9 mouse cellular contexts compared by ENCODE assay signal in the genomic region with DNA sequence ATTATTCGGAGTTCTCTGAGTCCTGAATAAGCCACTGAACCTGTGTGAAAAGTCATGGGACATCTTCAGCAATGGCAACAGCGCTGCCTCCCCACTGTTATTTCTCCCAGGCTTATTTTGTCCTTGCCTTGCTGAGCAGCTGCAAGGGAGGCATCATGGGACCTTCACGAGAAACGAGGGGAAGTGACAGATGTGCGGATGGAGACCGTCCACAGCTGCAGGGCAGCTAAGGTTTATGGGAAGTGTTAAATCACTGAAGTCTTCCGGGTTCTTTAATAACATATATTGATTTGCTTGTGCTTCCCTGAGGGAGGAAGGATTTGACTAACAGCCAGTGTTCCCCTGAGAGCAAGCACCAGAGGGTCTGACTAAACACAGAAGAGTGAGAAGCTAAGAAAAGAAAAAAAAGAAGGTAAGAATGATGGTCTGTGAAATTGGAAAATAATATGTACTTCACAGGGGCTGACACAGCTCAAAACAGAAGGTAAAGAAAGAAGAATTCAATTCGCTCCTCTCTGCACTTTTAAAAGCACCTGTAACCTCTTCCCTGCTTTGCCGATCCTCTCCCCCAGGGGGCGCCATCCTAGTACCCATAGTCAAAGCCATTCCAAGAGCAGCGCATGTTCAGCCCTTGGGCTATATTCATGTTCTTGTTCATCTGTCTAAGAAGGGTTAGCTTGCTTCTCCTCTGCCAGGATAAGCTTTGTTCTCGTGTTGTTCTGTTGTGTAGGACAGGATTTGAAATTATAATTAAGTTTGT.
DNase-seq lines count a peak whose midpoint lies in the region; ATAC-seq and TF ChIP-seq lines count a peak whose summit lies in the region.
"Had no signal": no experiment of that assay in that cellular context is flagged by ENCODE, and none has a peak within 500 bp of the region (broad histone marks: within the 10 kb centered on the region; RNA-seq: fewer than 3 reads in every experiment).

No protein-coding gene starts in this region.

- no peaks in the 10 kb centered on the region for H3K27me3 ChIP-seq in kidney, embryonic 16.5 days (ENCODE audit: insufficient read depth, low read length)
- no peaks in the 10 kb centered on the region for H3K27me3 ChIP-seq in limb, embryonic 10.5 days (ENCODE audit: low read depth, poor library complexity, severe bottlenecking)
- H3K27me3 ChIP-seq: embryonic facial prominence, embryonic 15.5 days; limb, embryonic 13.5 days had no signal

- no peak overlapping the region for H3K4me3 ChIP-seq in kidney, embryonic 16.5 days (ENCODE audit: low read length)
- H3K4me3 ChIP-seq in ES-E14 (ENCODE audit: insufficient read depth in 1 of 2, low read depth in 1 of 2, low read length in 2 of 2, poor library complexity in 1 of 2, severe bottlenecking in 1 of 2), result no peak overlapping the region
- H3K4me3 ChIP-seq in limb, embryonic 10.5 days, result no peak overlapping the region
- H3K4me3 ChIP-seq: embryonic facial prominence, embryonic 15.5 days; limb, embryonic 13.5 days had no signal

- 41% methylated on average over 12 of the region's 12 CpGs for WGBS in kidney, embryonic 16.5 days
- WGBS in limb, embryonic 10.5 days, result 67% methylated on average over 12 of the region's 12 CpGs

- no peak overlapping the region for H3K27ac ChIP-seq in kidney, embryonic 16.5 days (ENCODE audit: low read length)
- H3K27ac ChIP-seq in ES-E14 (ENCODE audit: insufficient read depth, low read depth, low read length, poor library complexity, severe bottlenecking), result no peak overlapping the region
- H3K27ac ChIP-seq in limb, embryonic 10.5 days, result no peak overlapping the region
- H3K27ac ChIP-seq: embryonic facial prominence, embryonic 15.5 days; limb, embryonic 13.5 days had no signal

- in situ Hi-C loops in ES-E14 (cut with MboI; ENCODE audit: low sequenced_read_pairs in 2 of 2, unreplicated experiment in 2 of 2), result no loop called here

- no peak overlapping the region for H3K4me2 ChIP-seq in kidney, embryonic 16.5 days (replicated peaks; ENCODE audit: low read depth, low read length)
- H3K4me2 ChIP-seq: embryonic facial prominence, embryonic 15.5 days; limb, embryonic 13.5 days had no signal

- no peak overlapping the region for H3K9ac ChIP-seq in kidney, embryonic 16.5 days (replicated peaks; ENCODE audit: low read length)
- no peak overlapping the region for H3K9ac ChIP-seq in ES-E14 (ENCODE audit: insufficient read depth, low read depth, low read length, poor library complexity, severe bottlenecking)
- H3K9ac ChIP-seq: embryonic facial prominence, embryonic 15.5 days; limb, embryonic 13.5 days had no signal

- DNase-seq in kidney, adult 9 months, result peak; percentile 55
- DNase-seq in ES-E14 (ENCODE audit: low read depth, low spot score), result peak; percentile 22
- DNase-seq in adrenal gland, postnatal 25 days, result peak; percentile 47
- DNase-seq in limb, embryonic 10.5 days (ENCODE audit: low spot score), result peak; percentile 47
- DNase-seq in spleen, postnatal 4 days (ENCODE audit: low spot score in 2 of 2), result peak; percentile 37 to 76
- no peak for DNase-seq in adipocyte (ENCODE audit: low spot score)

- ATAC-seq in kidney, embryonic 16.5 days (ENCODE audit: low FRiP score, low TSS enrichment), result no peak

- no peaks in the 10 kb centered on the region for H3K9me3 ChIP-seq in kidney, embryonic 16.5 days (ENCODE audit: low read length)
- no peaks in the 10 kb centered on the region for H3K9me3 ChIP-seq in ES-E14 (ENCODE audit: control insufficient read depth, insufficient read depth, low read depth, low read length)
- no peaks in the 10 kb centered on the region for H3K9me3 ChIP-seq in limb, embryonic 10.5 days (replicated peaks)
- H3K9me3 ChIP-seq: embryonic facial prominence, embryonic 15.5 days; limb, embryonic 13.5 days had no signal

- H3K36me3 ChIP-seq in kidney, embryonic 16.5 days (ENCODE audit: insufficient read depth, low read length), result no peaks in the 10 kb centered on the region
- H3K36me3 ChIP-seq in ES-E14 (ENCODE audit: control insufficient read depth, insufficient read depth, low read length, poor library complexity, severe bottlenecking), result no peaks in the 10 kb centered on the region
- no peaks in the 10 kb centered on the region for H3K36me3 ChIP-seq in limb, embryonic 10.5 days
- H3K36me3 ChIP-seq: embryonic facial prominence, embryonic 15.5 days; limb, embryonic 13.5 days had no signal

- no peaks in the 10 kb centered on the region for H3K4me1 ChIP-seq in kidney, embryonic 16.5 days (ENCODE audit: insufficient read depth, low read length)
- H3K4me1 ChIP-seq in ES-E14 (ENCODE audit: control insufficient read depth in 2 of 2, insufficient read depth in 2 of 2, low read length in 2 of 2, poor library complexity in 1 of 2), result no peaks in the 10 kb centered on the region
- H3K4me1 ChIP-seq in limb, embryonic 10.5 days, result no peaks in the 10 kb centered on the region
- H3K4me1 ChIP-seq: embryonic facial prominence, embryonic 15.5 days; limb, embryonic 13.5 days had no signal

TF ChIP-seq in ES-E14, 5 proteins besides CTCF, POLR2A, EP300 and RAD21:
- TF ChIP-seq CHD2 (IDR thresholded peaks at IDR 0.05; ENCODE audit: low read depth, low read length), result no peak
- TF ChIP-seq ZNF384 (IDR thresholded peaks at IDR 0.05; ENCODE audit: low read depth, low read length), result no peak
- TF ChIP-seq ZC3H11A (IDR thresholded peaks at IDR 0.05; ENCODE audit: borderline replicate concordance, low read depth, low read length), result no peak
